Mouse (Mus musculus): Measurements from ENCODE around the gene Ppp2r5c. TPM values are rescaled to one million over a fixed set of nuclear protein-coding genes. Genes with fewer than 3 reads are reported as not detected.

Ppp2r5c gene
- polyA plus RNA-seq (2012; fragmentation: generic; extraction: Trizol): 10 to 100 TPM; 13.9 to 38.5 TPM

GRCm38 (mm10) chr12:110446290-110447170 lies at the start of gene Ppp2r5c:
Ppp2r5c (plus strand) TSS chr12:110447120.

GRCm38 (mm10) chr12:110601241-110602218 lies 154.6 kb downstream of the Ppp2r5c start, which contains the start of gene Dync1h1:
Dync1h1 (plus strand) TSS chr12:110601452.

Other genes starting within 250 kb of the Ppp2r5c start
- gene Dio3, start 168.1 kb upstream of the Ppp2r5c start, polyA plus RNA-seq (2012; fragmentation: generic; extraction: Trizol): not detected
- gene Dync1h1, start 154.3 kb downstream of the Ppp2r5c start, polyA plus RNA-seq (2012; fragmentation: generic; extraction: Trizol): 100 to 1,000 TPM in 1 of 2 experiments, 10 to 100 TPM in 1; 31.8 to 151 TPM
- under 1 TPM in 1 of 2 experiments, not detected in 1; 0.06 TPM for gene 1700001K19Rik, start 235.5 kb downstream of the Ppp2r5c start, polyA plus RNA-seq (2012; fragmentation: generic; extraction: Trizol)

Measured in C3H10T1/2 (cell line).